8 mouse cellular contexts compared by ENCODE assay signal in genomic region chr16:21787516-21788353, GRCm38 (mm10). TPM values are rescaled to one million over a fixed set of nuclear protein-coding genes. Genes with fewer than 3 reads are reported as not detected.
DNase-seq lines count a peak whose midpoint lies in the region; ATAC-seq and TF ChIP-seq lines count a peak whose summit lies in the region.

TSS of gene Ehhadh (minus strand) at chr16:21787807.

- H3K27ac ChIP-seq in heart, embryonic 13.5 days (replicated peaks): no peak within 1 kb of the TSS
- H3K27ac ChIP-seq in kidney, embryonic 16.5 days (ENCODE audit: low read length): no peak within 1 kb of the TSS
- H3K27ac ChIP-seq in liver, embryonic 15.5 days (replicated peaks): peak within 1 kb of the TSS; percentile 73
- peak within 1 kb of the TSS; percentile 56 for H3K27ac ChIP-seq in stomach, postnatal 0 days (replicated peaks)

- H3K4me1 ChIP-seq in heart, embryonic 13.5 days: peaks cover 18% of the 10 kb centered on the region
- H3K4me1 ChIP-seq in kidney, embryonic 16.5 days (ENCODE audit: insufficient read depth, low read length): peaks cover 9% of the 10 kb centered on the region
- peaks cover 66% of the 10 kb centered on the region for H3K4me1 ChIP-seq in liver, embryonic 15.5 days (replicated peaks)
- 0 out of 2 replicates have a peak, but pooled peaks cover 2% of the 10 kb centered on the region for H3K4me1 ChIP-seq in stomach, postnatal 0 days (replicated peaks; ENCODE audit: control insufficient read depth, insufficient read depth)

- WGBS in heart, embryonic 13.5 days: 7% methylated on average over 28 of the region's 28 CpGs
- 7% methylated on average over 28 of the region's 28 CpGs for WGBS in kidney, embryonic 16.5 days
- 8% methylated on average over 28 of the region's 28 CpGs for WGBS in liver, embryonic 15.5 days (ENCODE audit: insufficient replicate concordance)
- WGBS in stomach, postnatal 0 days: 6% methylated on average over 28 of the region's 28 CpGs

- H3K36me3 ChIP-seq in heart, embryonic 13.5 days: no peaks in the 10 kb centered on the region
- no peaks in the 10 kb centered on the region for H3K36me3 ChIP-seq in kidney, embryonic 16.5 days (ENCODE audit: insufficient read depth, low read length)
- H3K36me3 ChIP-seq in liver, embryonic 15.5 days (replicated peaks): no peaks in the 10 kb centered on the region
- H3K36me3 ChIP-seq in stomach, postnatal 0 days (ENCODE audit: control insufficient read depth, insufficient read depth, low read length): no peaks in the 10 kb centered on the region

- H3K9me3 ChIP-seq in heart, embryonic 13.5 days: no peaks in the 10 kb centered on the region
- H3K9me3 ChIP-seq in kidney, embryonic 16.5 days (ENCODE audit: low read length): 0 out of 2 replicates have a peak, but pooled peaks cover 9% of the 10 kb centered on the region
- H3K9me3 ChIP-seq in liver, embryonic 15.5 days (replicated peaks): no peaks in the 10 kb centered on the region
- no peaks in the 10 kb centered on the region for H3K9me3 ChIP-seq in stomach, postnatal 0 days (ENCODE audit: control insufficient read depth, low read length)

- ATAC-seq in erythroid progenitor cell, adult 5-6 weeks (replicated peaks; ENCODE audit: low FRiP score, poor library complexity, severe bottlenecking): peak; percentile 94
- ATAC-seq in heart, embryonic 13.5 days (ENCODE audit: extremely low read depth, insufficient number of reproducible peaks, low FRiP score, low TSS enrichment): peak; percentile 86
- peak; percentile 96 for ATAC-seq in kidney, embryonic 16.5 days (ENCODE audit: low FRiP score, low TSS enrichment)
- peak; percentile 83 for ATAC-seq in liver, embryonic 15.5 days (ENCODE audit: insufficient read depth)
- ATAC-seq in stomach, postnatal 0 days (ENCODE audit: low FRiP score, low TSS enrichment): peak; percentile 94

- peak; percentile 75 for DNase-seq in CD4-positive, CD25-positive, alpha-beta regulatory T cell, adult 2 months (ENCODE audit: low read depth, low spot score)
- peak; percentile 64 for DNase-seq in brain, embryonic 14.5 days (ENCODE audit: low read depth)
- peak; percentile 60 for DNase-seq in neural tube, embryonic 10.5 days (ENCODE audit: extremely low spot score, low spot score)
- DNase-seq in stomach, postnatal 0 days (ENCODE audit: low spot score): peak; percentile 81

- TF ChIP-seq CTCF in brain, embryonic 14.5 days (IDR thresholded peaks at IDR 0.05; ENCODE audit: borderline replicate concordance, extremely low read depth, insufficient read depth, insufficient read length): no peak
- no peak; the same call in 1 of the 2 replicates for TF ChIP-seq CTCF in stomach, postnatal 0 days (IDR thresholded peaks at IDR 0.05; ENCODE audit: low read depth)

- TF ChIP-seq EP300 in stomach, postnatal 0 days (optimal IDR thresholded peaks at IDR 0.05): no peak

- no peak for TF ChIP-seq POLR2A in brain, embryonic 14.5 days (IDR thresholded peaks at IDR 0.05; ENCODE audit: borderline replicate concordance, extremely low read depth, insufficient read depth, insufficient read length, poor library complexity, severe bottlenecking)

- H3K4me3 ChIP-seq in heart, embryonic 13.5 days: peak within 1 kb of the TSS; percentile 70
- H3K4me3 ChIP-seq in kidney, embryonic 16.5 days (ENCODE audit: low read length): peak within 1 kb of the TSS; percentile 56
- H3K4me3 ChIP-seq in liver, embryonic 15.5 days (replicated peaks): peak within 1 kb of the TSS; percentile 62
- peak within 1 kb of the TSS; percentile 53 for H3K4me3 ChIP-seq in stomach, postnatal 0 days (ENCODE audit: low read depth, low read length)

- peak within 1 kb of the TSS; percentile 87 for H3K4me2 ChIP-seq in heart, embryonic 13.5 days
- H3K4me2 ChIP-seq in kidney, embryonic 16.5 days (replicated peaks; ENCODE audit: low read depth, low read length): peak within 1 kb of the TSS; percentile 77
- peak within 1 kb of the TSS; percentile 81 for H3K4me2 ChIP-seq in liver, embryonic 15.5 days
- H3K4me2 ChIP-seq in stomach, postnatal 0 days (replicated peaks; ENCODE audit: low read depth): peak within 1 kb of the TSS; percentile 69

- no peaks in the 10 kb centered on the region for H3K27me3 ChIP-seq in heart, embryonic 13.5 days (replicated peaks)
- H3K27me3 ChIP-seq in kidney, embryonic 16.5 days (ENCODE audit: insufficient read depth, low read length): no peaks in the 10 kb centered on the region
- H3K27me3 ChIP-seq in liver, embryonic 15.5 days: no peaks in the 10 kb centered on the region
- H3K27me3 ChIP-seq in stomach, postnatal 0 days (ENCODE audit: control insufficient read depth, insufficient read depth, low read length): no peaks in the 10 kb centered on the region

- peak within 1 kb of the TSS; percentile 83 for H3K9ac ChIP-seq in heart, embryonic 13.5 days
- H3K9ac ChIP-seq in kidney, embryonic 16.5 days (replicated peaks; ENCODE audit: low read length): peak within 1 kb of the TSS; percentile 65
- H3K9ac ChIP-seq in liver, embryonic 15.5 days: peak within 1 kb of the TSS; percentile 60
- H3K9ac ChIP-seq in stomach, postnatal 0 days (ENCODE audit: low read length): peak within 1 kb of the TSS; percentile 67

RNA-seq across cellular contexts. Expression of gene Ehhadh, which starts in this region (rescaled TPM):
- polyA plus RNA-seq in brain, embryonic 14.5 days (2012; rRNA removed): 1.5 and 1.9 TPM in 2 replicates
- total RNA-seq in erythroid progenitor cell, adult 5-6 weeks (2015; ENCODE audit: low replicate concordance): 0.72 and 2.9 TPM in 2 replicates
- total RNA-seq in erythroid progenitor cell, adult 5-6 weeks (2017; ENCODE audit: low replicate concordance): 0.64 and 0.98 TPM in 2 replicates
- polyA plus RNA-seq in heart, embryonic 13.5 days (2015; fragmentation: Nextera tagmentation; extraction: Ambion mirVana): 2.2 and 2.5 TPM in 2 replicates
- polyA plus RNA-seq in kidney, embryonic 16.5 days (2015; fragmentation: Nextera tagmentation; extraction: Ambion mirVana): 5.6 and 6.7 TPM in 2 replicates
- polyA plus RNA-seq in liver, embryonic 15.5 days (2015; fragmentation: Nextera tagmentation; extraction: Ambion mirVana): 10.5 and 11.3 TPM in 2 replicates
- 29.0 and 30.9 TPM in 2 replicates for polyA plus RNA-seq in stomach, postnatal 0 days (2015; fragmentation: Nextera tagmentation; extraction: Ambion mirVana)

Comparison
In these comparisons a context has a peak if more than half of its experiments do, and no peak if none do; other contexts are left out.
1. H3K27ac ChIP-seq: peak in liver, embryonic 15.5 days (single experiment) and stomach, postnatal 0 days (single experiment); none in heart, embryonic 13.5 days (single experiment) and kidney, embryonic 16.5 days (single experiment).
2. Peak in every context shown above with its lines, with median percentiles within 50 percentile points of each other: DNase-seq, ATAC-seq, H3K4me2 ChIP-seq, H3K4me3 ChIP-seq and H3K9ac ChIP-seq.